Mouse (Mus musculus): ENCODE measurements around the gene Ahcyl2.

GRCm38 (mm10) chr6:29848808-29849207 is 81.0 kb downstream of the Ahcyl2 start:
- TF ChIP-seq CTCF (IDR thresholded peaks at IDR 0.05; ENCODE audit: extremely low read depth, insufficient read depth, low read length) (no peak), POLR2A (IDR thresholded peaks at IDR 0.05; ENCODE audit: extremely low read depth, insufficient read depth, low read length) (no peak)

Data from cortical plate, adult 2 months (tissue).